Comparison of ENCODE assay signal across 24 mouse cellular contexts in genomic region chr5:92366565-92366964, GRCm38 (mm10). TPM values are rescaled to one million over a fixed set of nuclear protein-coding genes. Genes with fewer than 3 reads are reported as not detected.
A peak's percentile ranks its signal among the peaks of the same experiment; 100 is the strongest.
DNase-seq lines count a peak whose midpoint lies in the region; ATAC-seq and TF ChIP-seq lines count a peak whose summit lies in the region.
"Had no signal": no experiment of that assay in that cellular context is flagged by ENCODE, and none has a peak within 500 bp of the region (broad histone marks: within the 10 kb centered on the region; RNA-seq: fewer than 3 reads in every experiment).

No protein-coding gene starts in this region.

- H3K4me2 ChIP-seq in forebrain, embryonic 11.5 days (ENCODE audit: low read depth, low read length, severe bottlenecking): no peak overlapping the region
- no peak overlapping the region; the same call in 1 of the 2 replicates for H3K4me2 ChIP-seq in liver, embryonic 15.5 days
- no peak overlapping the region for H3K4me2 ChIP-seq in hindbrain, postnatal 0 days (ENCODE audit: low read depth, low read length)
- H3K4me2 ChIP-seq: embryonic facial prominence, embryonic 12.5 days; forebrain, embryonic 13.5 days; heart, embryonic 12.5 days; hindbrain, embryonic 13.5 days had no signal

- no peak for ATAC-seq in forebrain, embryonic 11.5 days (replicated peaks; ENCODE audit: low FRiP score)
- ATAC-seq in liver, embryonic 15.5 days (ENCODE audit: insufficient read depth): peak; percentile 11; the same call in 1 of the 2 replicates
- ATAC-seq in hindbrain, postnatal 0 days: no peak
- ATAC-seq: CD4-positive, CD25-positive, alpha-beta regulatory T cell, adult 4 months; forebrain, embryonic 13.5 days; forebrain, postnatal 0 days had no signal

- WGBS in forebrain, embryonic 11.5 days: 76% methylated on average over 6 of the region's 6 CpGs
- WGBS in forebrain, embryonic 10.5 days: 83% methylated on average over 6 of the region's 6 CpGs
- WGBS in liver, embryonic 15.5 days (ENCODE audit: insufficient replicate concordance): 63% methylated on average over 6 of the region's 6 CpGs
- 90% methylated on average over 6 of the region's 6 CpGs for WGBS in hindbrain, postnatal 0 days

- no peaks in the 10 kb centered on the region for H3K27me3 ChIP-seq in forebrain, embryonic 11.5 days (ENCODE audit: control insufficient read depth, insufficient read depth, low read length)
- no peaks in the 10 kb centered on the region for H3K27me3 ChIP-seq in forebrain, embryonic 10.5 days (ENCODE audit: poor library complexity, severe bottlenecking)
- H3K27me3 ChIP-seq in liver, embryonic 15.5 days: 0 out of 2 replicates have a peak, but pooled peaks cover 4% of the 10 kb centered on the region
- H3K27me3 ChIP-seq in hindbrain, postnatal 0 days (ENCODE audit: insufficient read depth, low read length): no peaks in the 10 kb centered on the region
- H3K27me3 ChIP-seq: embryonic facial prominence, embryonic 12.5 days; forebrain, embryonic 13.5 days; hindbrain, embryonic 13.5 days had no signal

- peak; percentile 4 for DNase-seq in forebrain, embryonic 11.5 days (ENCODE audit: low spot score)
- DNase-seq in forebrain, embryonic 10.5 days (ENCODE audit: extremely low spot score, low spot score): no peak
- DNase-seq in liver: no peak
- peak; percentile 34 for DNase-seq in urinary bladder, postnatal 14 days (ENCODE audit: low spot score)
- DNase-seq in urinary bladder, postnatal 4 days (ENCODE audit: low spot score in 2 of 2): no peak
- no peak for DNase-seq in hindbrain, postnatal 0 days (ENCODE audit: low spot score)
- no peak for DNase-seq in adrenal gland, postnatal 4 days (ENCODE audit: low spot score in 2 of 2)
- DNase-seq: adrenal gland, adult 8-10 months; B cell, adult 2 months; cerebellum, adult 11-12 months; cerebellum, adult 9-10 months; cerebellum, postnatal 25 days; forebrain, postnatal 0 days; gastrocnemius, postnatal 14 days had no signal

- H3K9me3 ChIP-seq in forebrain, embryonic 11.5 days (ENCODE audit: control insufficient read depth, low read length): no peaks in the 10 kb centered on the region
- no peaks in the 10 kb centered on the region for H3K9me3 ChIP-seq in forebrain, embryonic 10.5 days
- H3K9me3 ChIP-seq in liver, embryonic 15.5 days (replicated peaks): no peaks in the 10 kb centered on the region
- no peaks in the 10 kb centered on the region for H3K9me3 ChIP-seq in hindbrain, postnatal 0 days (ENCODE audit: low read length)
- H3K9me3 ChIP-seq: embryonic facial prominence, embryonic 12.5 days; forebrain, embryonic 13.5 days; G1E; heart, embryonic 12.5 days; hindbrain, embryonic 13.5 days had no signal

- H3K36me3 ChIP-seq in forebrain, embryonic 11.5 days (ENCODE audit: control insufficient read depth, insufficient read depth, low read length): no peaks in the 10 kb centered on the region
- H3K36me3 ChIP-seq in forebrain, embryonic 10.5 days (replicated peaks): no peaks in the 10 kb centered on the region
- H3K36me3 ChIP-seq in liver, embryonic 15.5 days (replicated peaks): no peaks in the 10 kb centered on the region
- H3K36me3 ChIP-seq in hindbrain, postnatal 0 days (ENCODE audit: insufficient read depth, low read length): no peaks in the 10 kb centered on the region
- H3K36me3 ChIP-seq: embryonic facial prominence, embryonic 12.5 days; G1E; heart, embryonic 12.5 days; hindbrain, embryonic 13.5 days had no signal

- H3K27ac ChIP-seq in forebrain, embryonic 11.5 days (ENCODE audit: low read depth, low read length): no peak overlapping the region
- no peak overlapping the region for H3K27ac ChIP-seq in forebrain, embryonic 10.5 days
- 0 out of 2 replicates have a peak overlapping the region, but pooled peaks have one; percentile 38 for H3K27ac ChIP-seq in liver, embryonic 15.5 days (replicated peaks)
- no peak overlapping the region for H3K27ac ChIP-seq in hindbrain, postnatal 0 days
- H3K27ac ChIP-seq: embryonic facial prominence, embryonic 12.5 days; forebrain, embryonic 13.5 days; hindbrain, embryonic 13.5 days had no signal

- H3K9ac ChIP-seq in forebrain, embryonic 11.5 days (ENCODE audit: low read length): no peak overlapping the region
- H3K9ac ChIP-seq in liver, embryonic 15.5 days: no peak overlapping the region
- H3K9ac ChIP-seq in hindbrain, postnatal 0 days (replicated peaks; ENCODE audit: low read length): no peak overlapping the region
- H3K9ac ChIP-seq: embryonic facial prominence, embryonic 12.5 days; forebrain, embryonic 13.5 days; forebrain, postnatal 0 days; heart, embryonic 12.5 days; hindbrain, embryonic 13.5 days had no signal

- no peaks in the 10 kb centered on the region for H3K4me1 ChIP-seq in forebrain, embryonic 11.5 days (replicated peaks; ENCODE audit: control insufficient read depth, insufficient read depth, low read length)
- peaks cover 11% of the 10 kb centered on the region for H3K4me1 ChIP-seq in forebrain, embryonic 10.5 days
- H3K4me1 ChIP-seq in liver, embryonic 15.5 days (replicated peaks): peaks cover 31% of the 10 kb centered on the region
- H3K4me1 ChIP-seq in hindbrain, postnatal 0 days (ENCODE audit: insufficient read depth, low read length): 0 out of 2 replicates have a peak, but pooled peaks cover 4% of the 10 kb centered on the region
- H3K4me1 ChIP-seq: embryonic facial prominence, embryonic 12.5 days had no signal

- no peak for TF ChIP-seq CTCF in hindbrain, postnatal 0 days (IDR thresholded peaks at IDR 0.05; ENCODE audit: low read depth)

- no peak overlapping the region for H3K4me3 ChIP-seq in forebrain, embryonic 11.5 days (ENCODE audit: low read depth, low read length)
- no peak overlapping the region for H3K4me3 ChIP-seq in forebrain, embryonic 10.5 days
- no peak overlapping the region for H3K4me3 ChIP-seq in liver, embryonic 15.5 days (replicated peaks)
- H3K4me3 ChIP-seq in hindbrain, postnatal 0 days (ENCODE audit: low read length): no peak overlapping the region
- H3K4me3 ChIP-seq: embryonic facial prominence, embryonic 12.5 days; forebrain, embryonic 13.5 days; heart, embryonic 12.5 days; hindbrain, embryonic 13.5 days had no signal

RNA-seq across cellular contexts. Expression of gene Cxcl10, which starts 17.9 kb away (rescaled TPM):
- 0.23 TPM in 1 of 2 replicates, not detected in the other for polyA plus RNA-seq in forebrain, embryonic 11.5 days (2014; fragmentation: Nextera tagmentation; extraction: Ambion mirVana)
- polyA plus RNA-seq in forebrain, embryonic 10.5 days (2016; fragmentation: Nextera tagmentation; extraction: Ambion mirVana): 0.33 TPM in 1 of 2 replicates, not detected in the other
- 4.1 and 5.3 TPM in 2 replicates for polyA plus RNA-seq in liver, embryonic 15.5 days (2015; fragmentation: Nextera tagmentation; extraction: Ambion mirVana)
- total RNA-seq in hindbrain, postnatal 0 days (2014; rRNA removed): not detected in 2 replicates
- polyA plus RNA-seq in hindbrain, postnatal 0 days (2015; fragmentation: Nextera tagmentation; extraction: Ambion mirVana): 0.54 and 0.80 TPM in 2 replicates
- total RNA-seq in adrenal gland, postnatal 4 days (2021): 1 to 10 TPM in 1 of 2 experiments, under 1 TPM in 1; 0.76 to 1.3 TPM
- total RNA-seq: heart, adult 8-10 months had no signal
- polyA plus RNA-seq: G1E had no signal

RNA-seq across cellular contexts. Expression of gene Art3, which starts 34.9 kb away (rescaled TPM):
- 0.75 and 1.0 TPM in 2 replicates for polyA plus RNA-seq in forebrain, embryonic 11.5 days (2014; fragmentation: Nextera tagmentation; extraction: Ambion mirVana)
- 0.48 and 1.2 TPM in 2 replicates for polyA plus RNA-seq in forebrain, embryonic 10.5 days (2016; fragmentation: Nextera tagmentation; extraction: Ambion mirVana)
- polyA plus RNA-seq in liver, embryonic 15.5 days (2015; fragmentation: Nextera tagmentation; extraction: Ambion mirVana): 1.2 and 1.4 TPM in 2 replicates
- 1.8 and 4.1 TPM in 2 replicates for total RNA-seq in hindbrain, postnatal 0 days (2014; rRNA removed)
- polyA plus RNA-seq in hindbrain, postnatal 0 days (2015; fragmentation: Nextera tagmentation; extraction: Ambion mirVana): 8.0 and 10.2 TPM in 2 replicates
- total RNA-seq in adrenal gland, postnatal 4 days (2021): 10 to 100 TPM; 42.5 to 70.3 TPM
- total RNA-seq: hematopoietic stem cell, adult 5-6 weeks had no signal
- polyA plus RNA-seq: G1E had no signal

RNA-seq across cellular contexts. Expression of gene Cxcl9, which starts 38.7 kb away (rescaled TPM):
- not detected in 2 replicates for polyA plus RNA-seq in forebrain, embryonic 11.5 days (2014; fragmentation: Nextera tagmentation; extraction: Ambion mirVana)
- not detected in 2 replicates for polyA plus RNA-seq in forebrain, embryonic 10.5 days (2016; fragmentation: Nextera tagmentation; extraction: Ambion mirVana)
- polyA plus RNA-seq in liver, embryonic 15.5 days (2015; fragmentation: Nextera tagmentation; extraction: Ambion mirVana): not detected in 2 replicates
- not detected in 2 replicates for total RNA-seq in hindbrain, postnatal 0 days (2014; rRNA removed)
- polyA plus RNA-seq in hindbrain, postnatal 0 days (2015; fragmentation: Nextera tagmentation; extraction: Ambion mirVana): not detected in 2 replicates
- 1 to 10 TPM in 1 of 2 experiments, under 1 TPM in 1; 0.20 to 1.1 TPM for total RNA-seq in adrenal gland, postnatal 4 days (2021)
- total RNA-seq: forebrain, postnatal 0 days; G1E had no signal
- polyA plus RNA-seq: cortical plate, adult 2 months; embryonic facial prominence, embryonic 12.5 days; forebrain, embryonic 13.5 days; forebrain, postnatal 0 days; G1E; heart, embryonic 12.5 days; hindbrain, embryonic 13.5 days had no signal

RNA-seq across cellular contexts. Expression of gene Sdad1, which starts 56.3 kb away (rescaled TPM):
- 36.8 and 40.2 TPM in 2 replicates for polyA plus RNA-seq in forebrain, embryonic 11.5 days (2014; fragmentation: Nextera tagmentation; extraction: Ambion mirVana)
- polyA plus RNA-seq in forebrain, embryonic 10.5 days (2016; fragmentation: Nextera tagmentation; extraction: Ambion mirVana): 59.4 and 63.0 TPM in 2 replicates
- polyA plus RNA-seq in liver, embryonic 15.5 days (2015; fragmentation: Nextera tagmentation; extraction: Ambion mirVana): 14.2 and 16.0 TPM in 2 replicates
- 27.3 and 28.3 TPM in 2 replicates for total RNA-seq in hindbrain, postnatal 0 days (2014; rRNA removed)
- polyA plus RNA-seq in hindbrain, postnatal 0 days (2015; fragmentation: Nextera tagmentation; extraction: Ambion mirVana): 30.6 and 30.7 TPM in 2 replicates
- 10 to 100 TPM; 51.9 to 54.0 TPM for total RNA-seq in adrenal gland, postnatal 4 days (2021)

Comparison
In these comparisons a context has a peak if more than half of its experiments do, and no peak if none do; other contexts are left out.
1. DNase-seq: peak in forebrain, embryonic 11.5 days (single experiment) and urinary bladder, postnatal 14 days (single experiment); none in forebrain, embryonic 10.5 days (single experiment), liver (single experiment), urinary bladder, postnatal 4 days (0 of 2), hindbrain, postnatal 0 days (single experiment) and adrenal gland, postnatal 4 days (0 of 2).